Mouse (Mus musculus): Measurements from ENCODE around the gene Cd1d1. TPM values are rescaled to one million over a fixed set of nuclear protein-coding genes. Genes with fewer than 3 reads are reported as not detected.

Gene Cd1d1
- polyA plus RNA-seq, 1 experiment from 2014 or later, result 41.2 TPM

DNA sequence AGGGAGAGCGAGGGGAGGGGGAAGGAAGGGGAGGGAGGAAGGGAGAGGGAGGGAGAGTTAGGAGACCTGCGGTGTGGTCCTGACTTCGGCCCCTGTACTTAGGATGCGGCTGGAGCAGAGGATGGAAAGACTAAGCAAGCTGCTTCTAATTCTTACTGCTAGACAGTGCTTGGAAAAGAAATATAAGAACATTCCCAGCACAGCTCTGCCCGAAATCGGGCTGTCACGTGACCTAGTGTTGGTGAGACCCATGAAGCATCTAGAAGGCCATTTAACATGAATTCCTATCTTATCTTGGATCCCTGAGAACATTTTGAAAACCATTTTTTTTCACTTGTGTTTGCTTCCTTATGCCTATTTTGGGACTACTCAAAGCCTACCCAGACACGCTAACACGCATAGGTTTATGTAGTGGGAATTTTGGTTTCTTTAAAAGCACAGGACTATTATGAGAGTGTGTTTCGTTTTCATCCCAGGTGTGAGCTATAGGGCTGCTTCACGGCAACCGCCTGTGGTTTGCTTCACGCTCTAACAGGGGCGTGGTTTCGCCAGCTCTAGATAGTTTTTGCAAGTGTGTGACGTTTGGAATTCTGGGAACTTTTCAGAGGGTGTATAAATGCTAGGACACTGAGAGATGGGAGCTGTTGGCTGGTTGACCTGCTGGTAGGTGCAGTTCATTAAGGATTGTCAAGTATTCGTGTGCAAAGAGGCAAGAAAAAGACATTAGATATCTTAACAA is 38.4 kb downstream of the Cd1d1 start:
- Histone ChIP-seq H3K9me3 (no peaks in the 10 kb centered on the region), H3K27me3 (no peaks in the 10 kb centered on the region), H3K4me2 (replicated peaks) (no peak overlapping the region), H3K4me3 (no peak overlapping the region), H3K9ac (no peak overlapping the region), H3K27ac (no peak overlapping the region), H3K4me1 (no peaks in the 10 kb centered on the region), H3K36me3 (no peaks in the 10 kb centered on the region)
- 84% methylated on average over 17 of the region's 17 CpGs for WGBS
- no peak for ATAC-seq (ENCODE audit: low FRiP score, low read depth)

DNA sequence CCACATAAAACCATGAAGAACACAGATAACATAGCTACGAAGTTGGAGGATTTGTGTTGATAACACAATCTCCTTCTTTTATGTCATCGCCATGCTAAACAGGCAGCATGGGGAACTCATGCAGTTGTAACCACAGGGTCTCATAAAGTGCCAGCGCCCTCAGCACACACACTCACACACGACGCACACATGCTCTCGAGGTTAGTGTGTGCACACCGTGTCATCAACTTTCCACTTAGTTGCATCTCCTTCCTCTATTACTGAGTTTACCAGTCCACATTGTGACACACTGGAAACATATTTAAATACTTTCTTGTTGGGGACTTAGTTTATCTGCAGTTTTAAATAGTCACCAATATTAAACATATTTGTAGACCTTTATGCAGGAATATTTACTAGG is 40.2 kb downstream of the Cd1d1 start:
- 87% methylated on average over 7 of the region's 7 CpGs for WGBS
- ATAC-seq (ENCODE audit: low FRiP score, low read depth), result no peak
- H3K4me2 ChIP-seq (replicated peaks), result no peak overlapping the region
- H3K9me3 ChIP-seq, result peaks cover 2% of the 10 kb centered on the region; the same call in 1 of the 2 replicates
- H3K9ac ChIP-seq, result no peak overlapping the region
- H3K4me1 ChIP-seq, result no peaks in the 10 kb centered on the region
- H3K4me3 ChIP-seq, result no peak overlapping the region
- H3K27me3 ChIP-seq, result no peaks in the 10 kb centered on the region
- no peak overlapping the region for H3K27ac ChIP-seq
- H3K36me3 ChIP-seq, result no peaks in the 10 kb centered on the region

- Histone ChIP-seq H3K4me3 (no peak overlapping the region), H3K4me2 (replicated peaks) (no peak overlapping the region), H3K36me3 (no peaks in the 10 kb centered on the region), H3K9me3 (peaks cover 11% of the 10 kb centered on the region), H3K9ac (no peak overlapping the region), H3K27me3 (no peaks in the 10 kb centered on the region), H3K27ac (no peak overlapping the region), H3K4me1 (no peaks in the 10 kb centered on the region)
- ATAC-seq (ENCODE audit: low FRiP score, low read depth), result no peak
- 7% methylated on average over 4 of the region's 4 CpGs for WGBS
Observed at GRCm38 (mm10) chr3:86955376-86955775, 43.9 kb downstream of the Cd1d1 start.

DNA sequence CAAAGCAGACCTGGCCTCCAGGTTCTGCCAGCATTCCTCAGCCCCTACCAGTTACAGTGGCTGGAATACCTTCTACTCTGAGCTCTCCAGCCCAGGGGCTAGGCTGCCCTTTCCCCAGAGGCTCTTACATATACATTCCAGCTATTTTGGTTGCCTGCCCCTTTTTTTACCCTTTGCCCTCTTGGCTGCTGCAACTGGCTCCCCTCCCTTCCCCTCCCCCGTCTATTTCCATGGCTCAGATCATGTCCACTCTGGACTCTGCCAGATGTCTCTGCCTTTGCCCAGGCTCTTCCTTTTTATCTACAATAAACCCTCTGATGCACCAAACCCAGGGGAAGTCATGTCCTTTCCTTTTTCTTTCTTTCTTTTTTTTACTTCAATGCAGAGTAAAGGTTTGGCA is 44.7 kb downstream of the Cd1d1 start:
- no peak overlapping the region for H3K4me3 ChIP-seq
- no peaks in the 10 kb centered on the region for H3K27me3 ChIP-seq
- no peaks in the 10 kb centered on the region for H3K4me1 ChIP-seq
- no peak overlapping the region for H3K4me2 ChIP-seq (replicated peaks)
- no peak overlapping the region for H3K9ac ChIP-seq
- WGBS, result 73% methylated on average over 1 of the region's 1 CpGs
- peaks cover 11% of the 10 kb centered on the region for H3K9me3 ChIP-seq
- H3K27ac ChIP-seq, result no peak overlapping the region
- no peak for ATAC-seq (ENCODE audit: low FRiP score, low read depth)
- no peaks in the 10 kb centered on the region for H3K36me3 ChIP-seq

DNA sequence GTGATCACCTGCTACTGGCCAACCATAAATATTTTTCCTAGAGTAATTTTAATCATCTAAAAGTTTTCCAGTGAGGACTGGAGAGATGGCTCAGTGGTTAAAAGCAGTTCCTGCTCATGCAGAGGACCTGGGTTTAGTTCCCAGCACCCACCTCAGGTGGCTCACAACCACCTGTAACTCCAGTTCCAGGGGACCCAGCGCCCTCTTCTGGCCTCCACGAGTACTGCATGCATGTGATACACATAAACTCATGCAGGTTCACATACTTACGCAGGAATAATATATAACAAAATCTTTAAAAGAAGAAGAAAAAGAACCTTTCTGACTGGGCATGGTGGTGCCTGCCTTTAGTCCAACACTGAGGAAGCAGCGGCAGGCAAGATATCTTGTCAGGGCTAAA is 45.4 kb downstream of the Cd1d1 start:
- ATAC-seq (ENCODE audit: low FRiP score, low read depth), result no peak
- no peak overlapping the region for H3K27ac ChIP-seq
- H3K4me1 ChIP-seq, result no peaks in the 10 kb centered on the region
- no peak overlapping the region for H3K4me3 ChIP-seq
- 85% methylated on average over 4 of the region's 4 CpGs for WGBS
- H3K27me3 ChIP-seq, result no peaks in the 10 kb centered on the region
- no peak overlapping the region for H3K9ac ChIP-seq
- no peaks in the 10 kb centered on the region for H3K36me3 ChIP-seq
- H3K9me3 ChIP-seq, result peaks cover 11% of the 10 kb centered on the region
- H3K4me2 ChIP-seq (replicated peaks), result no peak overlapping the region

DNA sequence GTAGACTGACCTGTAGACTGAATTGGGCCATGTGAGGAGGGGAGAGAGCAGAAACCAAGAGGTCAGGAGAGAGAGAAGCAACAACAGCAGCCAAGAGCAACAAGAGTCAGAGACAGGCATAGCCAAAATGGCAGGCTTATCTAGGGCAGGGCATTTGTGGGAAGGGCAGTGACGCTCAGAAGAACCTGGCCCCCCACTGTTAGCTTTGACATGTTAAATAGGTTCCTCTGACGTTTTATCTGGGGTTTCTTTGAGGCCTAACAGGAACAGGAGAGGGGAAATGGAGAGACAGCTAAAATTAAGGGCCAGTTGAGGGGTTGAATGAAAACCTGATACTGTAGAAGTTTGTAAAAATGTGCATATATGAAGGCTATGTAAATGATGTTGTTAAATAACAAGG is 48.6 kb downstream of the Cd1d1 start:
- Histone ChIP-seq H3K36me3 (no peaks in the 10 kb centered on the region), H3K4me3 (no peak overlapping the region), H3K4me2 (replicated peaks) (no peak overlapping the region), H3K27me3 (no peaks in the 10 kb centered on the region), H3K4me1 (no peaks in the 10 kb centered on the region), H3K9ac (no peak overlapping the region), H3K9me3 (peaks cover 11% of the 10 kb centered on the region), H3K27ac (no peak overlapping the region)
- 37% methylated on average over 2 of the region's 2 CpGs for WGBS
- no peak for ATAC-seq (ENCODE audit: low FRiP score, low read depth)

Other genes with a start within 250 kb of the Cd1d1 start
- gene Dclk2, start 78.6 kb downstream of the Cd1d1 start, polyA plus RNA-seq (2015; fragmentation: Nextera tagmentation; extraction: Ambion mirVana), result 4.3 and 5.4 TPM in 2 replicates
- 25.6 and 26.1 TPM in 2 replicates for gene Kirrel, start 175.3 kb upstream of the Cd1d1 start, polyA plus RNA-seq (2015; fragmentation: Nextera tagmentation; extraction: Ambion mirVana)